Mouse (Mus musculus): ENCODE results near the gene Nkx2-5.

Nkx2-5 gene

DNA sequence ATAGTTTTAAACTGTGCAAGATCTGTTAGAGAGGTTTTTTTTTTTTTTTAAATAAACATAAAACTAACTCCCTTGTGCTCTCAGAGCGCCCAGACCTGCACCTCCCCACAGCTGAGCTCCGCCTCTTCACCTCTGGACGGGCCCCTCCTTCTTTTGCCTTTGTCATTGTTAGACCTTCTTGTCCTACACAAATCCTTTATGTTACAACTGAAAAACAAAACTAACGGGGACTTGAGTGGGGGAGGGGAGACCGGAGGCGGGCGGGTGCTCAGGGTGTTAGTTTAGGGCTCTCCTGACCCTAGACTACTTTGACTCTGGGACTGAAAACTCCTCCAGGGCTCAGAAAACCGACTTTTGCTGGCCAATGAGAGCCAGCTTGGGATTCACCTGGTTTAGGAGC is 8.9 kb downstream of the Nkx2-5 start:
- no peak for DNase-seq

GRCm38 (mm10) chr17:26834966-26835755 is 9.6 kb downstream of the Nkx2-5 start:
- DNase-seq = no peak

GRCm38 (mm10) chr17:26834302-26834965 is 10.4 kb downstream of the Nkx2-5 start:
- no peak for DNase-seq

DNA sequence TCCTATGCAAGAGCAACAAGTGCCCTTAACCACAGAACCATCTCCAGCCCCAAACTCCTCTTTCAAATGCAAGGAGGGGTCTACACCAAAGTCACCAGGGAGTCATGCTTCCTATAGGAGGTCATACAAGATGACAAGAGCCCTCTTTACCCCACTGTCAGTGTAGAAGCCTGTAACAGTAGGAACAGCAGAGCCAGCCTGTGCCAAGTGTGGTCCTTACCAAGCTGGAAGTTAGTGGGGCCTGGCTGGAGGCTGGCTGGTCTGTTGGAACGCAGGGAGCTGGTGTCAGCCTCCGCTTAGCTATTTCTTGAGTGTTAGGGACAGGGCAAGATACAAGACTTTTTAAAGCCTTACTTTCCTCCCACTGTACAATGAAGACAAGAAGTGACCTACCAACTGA is 11.0 kb downstream of the Nkx2-5 start:
- DNase-seq = no peak

DNA sequence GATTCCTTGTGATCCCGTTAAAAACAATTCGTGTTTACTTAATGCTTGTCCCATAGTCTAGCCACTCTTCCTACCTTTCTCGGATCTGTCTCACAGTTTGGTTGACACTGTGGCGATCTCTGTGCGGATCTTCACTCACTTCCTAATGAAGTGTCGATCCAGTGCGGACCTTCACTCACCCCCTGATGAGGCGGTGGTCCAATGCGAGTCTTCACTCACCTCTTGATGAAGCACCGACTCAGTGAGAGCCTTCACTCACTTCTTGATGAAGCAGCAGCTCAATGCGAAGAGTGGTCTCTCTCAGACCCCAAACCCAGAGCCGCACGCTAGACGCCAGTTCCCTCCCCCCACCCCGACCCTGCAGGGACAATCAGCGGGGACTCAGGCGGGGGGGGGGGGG is 18.7 kb downstream of the Nkx2-5 start:
- DNase-seq = no peak

GRCm38 (mm10) chr17:26817776-26818175 is 27.0 kb downstream of the Nkx2-5 start:
- DNase-seq = no peak

GRCm38 (mm10) chr17:26816810-26817209 is 28.0 kb downstream of the Nkx2-5 start:
- DNase-seq = no peak

GRCm38 (mm10) chr17:26813497-26813896 is 31.3 kb downstream of the Nkx2-5 start:
- no peak for DNase-seq

DNA sequence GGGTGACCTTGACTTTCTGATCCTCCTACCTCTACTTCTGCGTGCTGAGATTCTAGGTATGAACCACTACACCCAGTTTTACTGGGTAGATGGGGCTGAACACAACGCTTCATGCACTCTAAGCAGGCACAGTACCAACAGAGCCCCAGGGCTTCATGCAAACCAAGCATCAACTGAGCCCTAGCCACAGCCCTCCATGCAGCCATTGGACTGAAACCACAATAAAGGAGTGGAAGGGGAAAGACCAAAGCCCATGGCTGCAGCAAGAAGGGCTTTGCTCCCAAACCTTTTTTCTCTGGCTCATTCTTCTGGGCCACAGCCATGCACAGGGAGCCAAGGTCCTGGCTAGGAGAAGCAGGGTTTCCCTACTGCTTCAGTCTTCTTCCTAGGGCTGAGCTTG is 32.2 kb downstream of the Nkx2-5 start:
- no peak for DNase-seq

GRCm38 (mm10) chr17:26802886-26803285 is 41.9 kb downstream of the Nkx2-5 start:
- DNase-seq = no peak

GRCm38 (mm10) chr17:26797379-26798128 is 47.3 kb downstream of the Nkx2-5 start:
- no peak for DNase-seq

- DNase-seq = no peak
These were observed 49.4 kb downstream of the Nkx2-5 start for GRCm38 (mm10) chr17:26795386-26795785.

GRCm38 (mm10) chr17:26794744-26795143 is 50.1 kb downstream of the Nkx2-5 start:
- no peak for DNase-seq

DNA sequence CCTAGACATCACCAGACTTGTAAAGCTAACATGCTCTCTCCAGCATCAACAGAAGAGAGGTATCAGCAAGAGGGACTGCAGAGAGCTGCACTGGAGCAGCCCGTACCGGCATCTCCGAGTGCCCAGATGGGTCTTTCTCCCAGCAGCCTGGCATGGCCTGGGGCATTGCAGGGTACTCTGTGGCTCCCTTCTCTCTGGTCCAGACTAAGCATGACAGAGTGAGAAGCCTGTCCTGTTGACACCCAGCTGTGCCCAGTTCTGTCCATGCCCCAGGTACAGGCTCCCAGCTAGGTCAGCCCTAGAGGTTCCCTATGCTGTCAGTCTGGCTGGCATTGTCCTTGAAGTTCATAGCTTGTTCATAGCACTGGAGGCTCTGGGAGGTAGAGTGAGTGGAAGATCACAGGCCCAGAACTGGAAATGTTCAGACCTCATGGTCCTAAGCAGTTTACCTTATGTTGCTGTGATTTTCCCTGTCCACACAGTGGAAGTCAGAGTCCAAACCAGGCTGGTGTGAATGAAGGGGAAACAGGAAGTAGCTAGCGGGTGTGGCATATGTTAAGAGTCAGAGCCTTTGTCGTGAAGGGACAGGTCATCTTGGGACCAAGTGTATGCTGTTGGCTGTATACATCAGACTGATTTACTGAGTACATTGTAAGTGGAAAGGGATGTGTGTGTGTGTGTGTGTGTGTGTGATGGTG is 51.6 kb downstream of the Nkx2-5 start:
- DNase-seq = no peak

- DNase-seq = no peak
These were observed 52.7 kb downstream of the Nkx2-5 start for GRCm38 (mm10) chr17:26792096-26792495.

DNA sequence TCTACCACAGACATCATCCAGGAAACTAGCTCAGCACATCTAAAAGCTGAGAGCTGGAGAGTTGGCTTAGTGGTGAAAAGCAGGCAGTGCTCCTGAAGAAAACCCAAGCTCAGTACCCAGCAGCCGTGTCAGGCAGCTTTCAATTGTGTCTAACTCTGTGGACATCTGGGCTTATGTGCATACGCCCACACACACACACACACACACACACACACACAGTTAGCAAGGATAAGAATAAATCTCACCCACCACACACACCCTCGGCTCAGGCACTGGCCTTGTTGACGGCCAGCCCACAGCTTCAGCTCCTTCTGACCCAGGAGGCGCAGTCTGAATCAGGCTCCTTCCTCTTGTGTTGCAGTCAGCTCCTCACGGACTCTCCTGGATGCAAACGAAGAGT is 53.2 kb downstream of the Nkx2-5 start:
- DNase-seq = no peak

DNA sequence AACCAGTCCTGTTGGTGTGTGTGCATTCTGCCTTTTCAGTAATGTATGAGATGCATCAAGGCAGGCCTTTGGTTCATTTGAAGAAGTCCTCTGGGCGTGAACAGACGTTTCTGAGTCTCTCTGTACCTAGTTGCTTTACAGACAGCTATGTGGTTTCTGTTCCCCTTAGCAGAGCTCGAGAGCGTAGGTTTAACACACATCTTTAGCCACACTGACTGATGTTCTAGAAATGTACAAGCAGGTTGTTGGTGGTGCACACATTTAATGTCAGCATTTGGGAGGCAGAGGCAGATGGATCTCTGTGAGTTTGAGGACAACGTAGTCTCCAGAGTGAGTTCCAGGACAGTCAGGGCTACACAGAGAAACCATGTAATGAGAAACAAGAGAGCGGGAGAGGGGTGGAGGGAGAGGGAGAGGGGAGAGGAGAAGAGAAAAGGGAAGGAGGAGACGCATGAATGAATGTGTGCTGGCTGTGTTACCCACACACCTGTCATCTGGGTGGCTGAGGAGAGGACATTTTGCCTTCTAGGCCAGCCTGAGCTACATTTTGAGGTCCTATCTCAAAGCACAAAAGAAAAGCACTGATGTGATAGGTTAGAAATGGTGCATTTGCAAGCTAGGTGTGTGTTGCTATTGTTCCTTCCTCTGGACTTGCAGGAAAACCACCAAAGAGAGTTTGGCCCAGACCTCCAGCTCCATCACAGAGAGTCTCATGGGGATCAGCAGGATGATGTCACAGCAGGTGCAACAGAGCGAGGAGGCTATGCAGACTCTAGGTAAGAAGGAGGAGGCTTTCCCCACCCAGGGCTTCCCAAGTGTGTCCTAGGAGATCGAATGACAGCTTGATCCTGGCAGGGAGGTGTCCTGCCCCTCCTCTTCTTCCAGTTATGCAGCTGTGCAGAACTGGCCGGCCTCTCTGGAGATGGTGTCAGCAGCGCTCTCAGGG is 54.3 kb downstream of the Nkx2-5 start:
- DNase-seq = no peak

DNA sequence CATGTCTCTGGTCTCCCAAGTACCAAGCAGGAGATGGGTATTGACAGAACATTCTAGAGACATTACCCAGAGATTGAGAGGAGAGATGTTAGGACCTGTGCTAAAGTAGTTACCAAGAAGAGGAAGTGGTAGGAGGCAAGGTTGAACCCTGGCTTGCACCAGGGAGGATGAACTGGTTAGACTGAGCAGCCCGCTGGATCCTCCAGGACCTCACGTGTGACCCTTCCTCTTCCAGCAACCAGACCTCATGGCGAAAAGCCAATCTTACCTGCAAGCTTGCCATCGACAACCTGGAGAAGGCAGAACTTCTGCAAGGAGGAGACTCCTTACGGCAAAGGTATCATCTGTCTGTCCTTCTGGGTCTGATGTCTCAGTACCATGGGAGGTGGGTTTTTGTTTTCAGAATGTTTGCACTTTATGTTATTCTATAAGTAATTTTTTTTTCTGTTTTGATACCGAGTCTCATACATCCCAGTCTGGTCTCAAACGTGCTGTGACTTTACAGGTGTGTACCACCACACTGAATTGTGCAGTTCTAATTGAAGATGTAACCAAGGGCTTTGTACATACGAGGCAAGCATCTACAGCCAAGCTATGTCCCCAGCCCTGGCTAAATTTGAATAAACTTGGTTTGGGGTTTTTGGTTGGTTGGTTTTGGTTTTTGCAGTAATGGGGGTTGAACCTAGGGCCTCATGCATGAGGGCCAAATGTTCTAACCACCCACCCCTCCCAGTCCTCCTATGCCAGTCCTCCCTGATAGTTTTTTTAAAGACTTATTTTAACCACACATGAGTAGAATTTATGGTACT is 55.1 kb downstream of the Nkx2-5 start:
- DNase-seq = no peak

GRCm38 (mm10) chr17:26788986-26789385 is 55.8 kb downstream of the Nkx2-5 start:
- DNase-seq = no peak
